ENCODE assay signal across 9 mouse cellular contexts in genomic region chr14:16366986-16367385, GRCm38 (mm10). TPM values are rescaled to one million over a fixed set of nuclear protein-coding genes. Genes with fewer than 3 reads are reported as not detected.
DNase-seq lines count a peak whose midpoint lies in the region; ATAC-seq and TF ChIP-seq lines count a peak whose summit lies in the region.
"Had no signal": no experiment of that assay in that cellular context is flagged by ENCODE, and none has a peak within 500 bp of the region (broad histone marks: within the 10 kb centered on the region; RNA-seq: fewer than 3 reads in every experiment).

No protein-coding gene starts in this region.

- H3K4me3 ChIP-seq in lung, embryonic 15.5 days: peak overlapping the region; percentile 77
- H3K4me3 ChIP-seq in embryonic fibroblast, embryonic 13.5 days (ENCODE audit: insufficient read depth, low read length): peak overlapping the region; percentile 85
- H3K4me3 ChIP-seq in intestine, postnatal 0 days (ENCODE audit: low read depth, low read length): peak overlapping the region; percentile 97
- peak overlapping the region; percentile 96 for H3K4me3 ChIP-seq in neural tube, embryonic 14.5 days (ENCODE audit: low read depth, low read length)

- no peak for DNase-seq in lung, postnatal 10 days
- DNase-seq in layer of hippocampus, adult 9-11 months: no peak
- DNase-seq in spleen, adult 18-20 months: no peak
- DNase-seq in retina, embryonic 14.5 days (ENCODE audit: low spot score): no peak
- DNase-seq: thymus, adult 18-20 months had no signal

- no peaks in the 10 kb centered on the region for H3K27me3 ChIP-seq in lung, embryonic 15.5 days
- H3K27me3 ChIP-seq in intestine, postnatal 0 days (replicated peaks; ENCODE audit: control insufficient read depth, insufficient read depth, low read length): no peaks in the 10 kb centered on the region
- no peaks in the 10 kb centered on the region; the same call in 1 of the 2 replicates for H3K27me3 ChIP-seq in neural tube, embryonic 14.5 days (ENCODE audit: control insufficient read depth, insufficient read depth, low read length)

- no peak overlapping the region for H3K27ac ChIP-seq in lung, embryonic 15.5 days
- H3K27ac ChIP-seq in embryonic fibroblast, embryonic 13.5 days (ENCODE audit: insufficient read depth, low read length): no peak overlapping the region
- H3K27ac ChIP-seq in intestine, postnatal 0 days (ENCODE audit: low read depth, low read length): no peak overlapping the region
- H3K27ac ChIP-seq in neural tube, embryonic 14.5 days (ENCODE audit: low read depth, low read length): no peak overlapping the region

- no peaks in the 10 kb centered on the region for H3K36me3 ChIP-seq in lung, embryonic 15.5 days
- H3K36me3 ChIP-seq in intestine, postnatal 0 days (ENCODE audit: control insufficient read depth, insufficient read depth): no peaks in the 10 kb centered on the region
- H3K36me3 ChIP-seq in neural tube, embryonic 14.5 days (ENCODE audit: control insufficient read depth, insufficient read depth, low read length): no peaks in the 10 kb centered on the region

- ATAC-seq in lung, embryonic 15.5 days (ENCODE audit: borderline replicate concordance, extremely low read depth, low FRiP score, low TSS enrichment): no peak
- no peak for ATAC-seq in intestine, postnatal 0 days
- ATAC-seq in neural tube, embryonic 14.5 days (ENCODE audit: low read depth): no peak

- TF ChIP-seq CTCF in embryonic fibroblast, embryonic 13.5 days (IDR thresholded peaks at IDR 0.05; ENCODE audit: borderline replicate concordance, insufficient read depth, low read length): no peak
- TF ChIP-seq CTCF in intestine, postnatal 0 days (IDR thresholded peaks at IDR 0.05; ENCODE audit: low read depth): peak; percentile 27; the same call in 1 of the 2 replicates

- H3K4me2 ChIP-seq in lung, embryonic 15.5 days: peak overlapping the region; percentile 75
- peak overlapping the region; percentile 94 for H3K4me2 ChIP-seq in intestine, postnatal 0 days (replicated peaks; ENCODE audit: low read depth)
- peak overlapping the region; percentile 79 for H3K4me2 ChIP-seq in neural tube, embryonic 14.5 days (ENCODE audit: low read depth, low read length)

- peaks cover 18% of the 10 kb centered on the region for H3K4me1 ChIP-seq in lung, embryonic 15.5 days
- H3K4me1 ChIP-seq in embryonic fibroblast, embryonic 13.5 days (ENCODE audit: control insufficient read depth, insufficient read depth, low read length): no peaks in the 10 kb centered on the region
- H3K4me1 ChIP-seq in intestine, postnatal 0 days (replicated peaks; ENCODE audit: control insufficient read depth, insufficient read depth, low read length): no peaks in the 10 kb centered on the region
- peaks cover 18% of the 10 kb centered on the region for H3K4me1 ChIP-seq in neural tube, embryonic 14.5 days (ENCODE audit: control insufficient read depth, insufficient read depth, low read length)

- H3K9ac ChIP-seq in lung, embryonic 15.5 days: no peak overlapping the region
- H3K9ac ChIP-seq in intestine, postnatal 0 days (ENCODE audit: low read depth, low read length): no peak overlapping the region
- H3K9ac ChIP-seq in neural tube, embryonic 14.5 days (replicated peaks; ENCODE audit: low read depth, low read length): 0 out of 2 replicates have a peak overlapping the region, but pooled peaks have one; percentile 99

- WGBS in lung, embryonic 15.5 days: 22% methylated on average over 2 of the region's 2 CpGs
- WGBS in intestine, postnatal 0 days: 33% methylated on average over 2 of the region's 2 CpGs
- 41% methylated on average over 2 of the region's 2 CpGs for WGBS in neural tube, embryonic 14.5 days

- no peak for TF ChIP-seq POLR2A in embryonic fibroblast, embryonic 13.5 days (IDR thresholded peaks at IDR 0.05; ENCODE audit: low read depth, low read length)

- H3K9me3 ChIP-seq in lung, embryonic 15.5 days: no peaks in the 10 kb centered on the region
- H3K9me3 ChIP-seq in intestine, postnatal 0 days (ENCODE audit: control insufficient read depth): no peaks in the 10 kb centered on the region
- no peaks in the 10 kb centered on the region for H3K9me3 ChIP-seq in neural tube, embryonic 14.5 days (ENCODE audit: control insufficient read depth, low read length)

RNA-seq across cellular contexts. Expression of gene Top2b, which starts 2.0 kb away (rescaled TPM):
- polyA plus RNA-seq in lung, embryonic 15.5 days (2015; fragmentation: Nextera tagmentation; extraction: Ambion mirVana): 49.8 and 52.3 TPM in 2 replicates
- 260 and 313 TPM in 2 replicates for polyA plus RNA-seq in embryonic fibroblast, embryonic 13.5 days (2011; ENCODE audit: insufficient read length, low read depth, missing spikeins)
- polyA plus RNA-seq in intestine, postnatal 0 days (2015; fragmentation: Nextera tagmentation; extraction: Ambion mirVana): 16.2 and 17.7 TPM in 2 replicates
- polyA plus RNA-seq in neural tube, embryonic 14.5 days (2014; fragmentation: Nextera tagmentation; extraction: Ambion mirVana): 124 and 188 TPM in 2 replicates
